Mouse (Mus musculus) small intestine, adult 2 months (tissue): ENCODE measurements around the gene Nbea.

Experiments
- CTCF ChIP-seq: fragments of 200-500 bp; IDR thresholded peaks from 2 replicates; pipeline ENCODE4 v1.5.1; 2012; ENCODE audit warnings: low read depth, mild to moderate bottlenecking, control low read depth, inconsistent platforms, low read length, moderate library complexity, mixed read lengths; ENCODE audit not compliant: insufficient replicate concordance, insufficient read length; ENCODE audit errors: extremely low read depth
- POLR2A ChIP-seq: fragments of 200-500 bp; IDR thresholded peaks from 2 replicates; pipeline ENCODE4 v1.6.1; 2012; ENCODE audit warnings: low read depth, mild to moderate bottlenecking, control low read depth, inconsistent platforms, low read length, moderate library complexity

GRCm38 (mm10) chr3:55847115-55847514 is 336.4 kb downstream of the Nbea start:
- no peak for TF ChIP-seq POLR2A
- TF ChIP-seq CTCF, result no peak
